Comparison of ENCODE assay signal across 11 mouse cellular contexts in genomic region chr8:94476846-94477245, GRCm38 (mm10). TPM values are rescaled to one million over a fixed set of nuclear protein-coding genes. Genes with fewer than 3 reads are reported as not detected.
DNase-seq lines count a peak whose midpoint lies in the region.
"Had no signal": no experiment of that assay in that cellular context is flagged by ENCODE, and none has a peak within 500 bp of the region (broad histone marks: within the 10 kb centered on the region; RNA-seq: fewer than 3 reads in every experiment).

No protein-coding gene starts in this region.

- DNase-seq in cerebellum, adult 11-12 months: peak; percentile 6
- DNase-seq in cerebellum, adult 11 months: no peak
- peak; percentile 56 to 62 for DNase-seq in cerebellum, postnatal 10 days
- no peak for DNase-seq in cerebellum, adult 9-10 months
- DNase-seq in heart, adult 11 months: peak; percentile 58
- no peak for DNase-seq in heart, adult 18-20 months
- DNase-seq: adrenal gland, adult 8-10 months; adrenal gland, postnatal 14 days; adrenal gland, postnatal 36 days; B cell, adult 2 months; forebrain, postnatal 0 days had no signal

RNA-seq across cellular contexts. Expression of gene Nlrc5, which starts 42.7 kb away (rescaled TPM):
- total RNA-seq in heart, adult 18-20 months (2021): 1 to 10 TPM; 4.0 to 8.8 TPM

RNA-seq across cellular contexts. Expression of gene Cpne2, which starts 55.9 kb away (rescaled TPM):
- 1 to 10 TPM; 3.8 to 3.9 TPM for total RNA-seq in heart, adult 18-20 months (2021)

Comparison
In these comparisons a context has a peak if more than half of its experiments do, and no peak if none do; other contexts are left out.
1. DNase-seq: peak in cerebellum, adult 11-12 months (single experiment), cerebellum, postnatal 10 days (2 of 2) and heart, adult 11 months (single experiment); none in cerebellum, adult 11 months (single experiment), cerebellum, adult 9-10 months (single experiment) and heart, adult 18-20 months (0 of 2).